9 mouse cellular contexts compared by ENCODE assay signal in the genomic region with DNA sequence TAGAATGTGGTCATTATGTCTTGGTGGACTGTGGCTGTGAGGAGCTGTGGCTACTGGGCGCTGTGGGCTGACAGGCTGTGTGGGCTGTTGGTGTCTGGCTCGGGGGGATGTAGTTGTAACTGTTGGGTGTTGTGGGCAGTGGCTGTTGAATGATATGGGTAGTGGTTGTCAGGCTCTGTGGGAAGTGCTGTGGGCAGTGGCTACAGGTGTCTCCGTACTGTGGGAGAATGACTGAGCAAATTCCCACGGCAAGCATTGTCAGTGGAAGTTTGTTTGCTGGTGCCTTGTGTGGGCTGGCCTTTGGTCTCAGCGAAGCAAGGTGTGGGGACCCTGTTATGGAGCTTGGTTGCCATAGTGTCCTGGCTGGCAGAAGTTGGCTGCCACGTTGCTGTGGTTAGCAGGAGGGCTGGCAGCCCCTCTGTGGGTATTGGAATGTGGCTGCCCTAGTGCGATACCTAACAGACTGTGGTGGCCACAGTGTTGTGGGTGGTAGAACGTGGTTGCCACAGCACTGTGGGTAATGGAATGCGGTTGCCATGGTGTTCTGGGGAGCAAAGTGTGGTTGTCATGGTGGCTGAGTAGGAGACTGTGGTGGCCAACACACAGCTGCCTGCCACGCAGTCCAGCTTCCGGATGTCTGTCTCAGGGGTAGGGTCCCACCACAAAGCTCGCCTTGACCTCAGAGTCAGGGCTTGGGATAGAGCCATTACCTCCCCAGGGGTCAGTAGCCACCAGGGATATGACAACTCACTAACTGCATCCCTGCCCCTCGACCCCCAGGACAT. TPM values are rescaled to one million over a fixed set of nuclear protein-coding genes. Genes with fewer than 3 reads are reported as not detected.
DNase-seq lines count a peak whose midpoint lies in the region; ATAC-seq and TF ChIP-seq lines count a peak whose summit lies in the region.
"Had no signal": no experiment of that assay in that cellular context is flagged by ENCODE, and none has a peak within 500 bp of the region (broad histone marks: within the 10 kb centered on the region; RNA-seq: fewer than 3 reads in every experiment).

No protein-coding gene starts in this region.

- peak overlapping the region; percentile 95 for H3K27ac ChIP-seq in left cerebral cortex, adult 2 months
- H3K27ac ChIP-seq in forebrain, embryonic 13.5 days: peak overlapping the region; percentile 97
- H3K27ac ChIP-seq in neural tube, embryonic 12.5 days: no peak overlapping the region

- DNase-seq in left cerebral cortex, adult 2 months (ENCODE audit: extremely low spot score in 1 of 2, low spot score in 2 of 2): peak; percentile 65 to 66
- DNase-seq in left cerebral cortex, postnatal 4 days: no peak
- peak; percentile 72 to 75 for DNase-seq in layer of hippocampus, postnatal 36 days
- no peak for DNase-seq in gastrocnemius, postnatal 36 days
- DNase-seq in urinary bladder, adult 2 months (ENCODE audit: low spot score): no peak
- DNase-seq in kidney, adult 11 months: no peak

- 53% methylated on average over 13 of the region's 13 CpGs for WGBS in forebrain, embryonic 13.5 days
- WGBS in neural tube, embryonic 12.5 days: 54% methylated on average over 13 of the region's 13 CpGs

- peaks cover 44% of the 10 kb centered on the region for H3K36me3 ChIP-seq in forebrain, embryonic 13.5 days (ENCODE audit: poor library complexity, severe bottlenecking)
- H3K36me3 ChIP-seq in neural tube, embryonic 12.5 days: peaks cover 42% of the 10 kb centered on the region

- H3K9ac ChIP-seq in forebrain, embryonic 13.5 days: no peak overlapping the region
- H3K9ac ChIP-seq in neural tube, embryonic 12.5 days: no peak overlapping the region

- H3K4me3 ChIP-seq in left cerebral cortex, adult 2 months: peak overlapping the region; percentile 21
- no peak overlapping the region for H3K4me3 ChIP-seq in forebrain, embryonic 13.5 days
- no peak overlapping the region for H3K4me3 ChIP-seq in neural tube, embryonic 12.5 days

- no peaks in the 10 kb centered on the region for H3K27me3 ChIP-seq in forebrain, embryonic 13.5 days
- no peaks in the 10 kb centered on the region for H3K27me3 ChIP-seq in neural tube, embryonic 12.5 days (replicated peaks)

- H3K9me3 ChIP-seq in forebrain, embryonic 13.5 days (replicated peaks): no peaks in the 10 kb centered on the region
- H3K9me3 ChIP-seq in neural tube, embryonic 12.5 days: no peaks in the 10 kb centered on the region

- no peak for TF ChIP-seq CTCF in left cerebral cortex, adult 2 months (IDR thresholded peaks at IDR 0.05)

- H3K4me1 ChIP-seq in forebrain, embryonic 13.5 days: peaks cover 92% of the 10 kb centered on the region
- peaks cover 81% of the 10 kb centered on the region for H3K4me1 ChIP-seq in neural tube, embryonic 12.5 days

- intact Hi-C loops in left cerebral cortex, adult 2 months (cut with DNase I): no loop called here
- intact Hi-C loops in left cerebral cortex, postnatal 4 days (cut with DNase I): no loop called here
- intact Hi-C loops in gastrocnemius, postnatal 36 days (cut with DNase I): no loop called here

- peak overlapping the region; percentile 55 for H3K4me2 ChIP-seq in forebrain, embryonic 13.5 days
- H3K4me2 ChIP-seq in neural tube, embryonic 12.5 days (replicated peaks): peak overlapping the region; percentile 32

- peak; percentile 22 for ATAC-seq in forebrain, embryonic 13.5 days
- 0 out of 2 replicates have a peak, but pooled peaks have one; percentile 5 for ATAC-seq in neural tube, embryonic 12.5 days (ENCODE audit: low FRiP score, low read depth)

RNA-seq across cellular contexts. Expression of a gene that starts 11.3 kb away (rescaled TPM):
- 100 to 1,000 TPM; 114 to 128 TPM for total RNA-seq in left cerebral cortex, adult 2 months (2021)
- total RNA-seq in left cerebral cortex, postnatal 4 days (2021): 100 to 1,000 TPM; 222 to 228 TPM
- 165 and 182 TPM in 2 replicates for polyA plus RNA-seq in forebrain, embryonic 13.5 days (2015; fragmentation: Nextera tagmentation; extraction: Ambion mirVana)
- total RNA-seq in layer of hippocampus, postnatal 36 days (2021): 100 to 1,000 TPM; 108 to 109 TPM
- 105 and 118 TPM in 2 replicates for polyA plus RNA-seq in neural tube, embryonic 12.5 days (2016; fragmentation: Nextera tagmentation; extraction: Ambion mirVana)
- total RNA-seq in gastrocnemius, postnatal 36 days (2021): 1 to 10 TPM; 1.9 to 2.3 TPM
- 1.3 and 2.8 TPM in 2 replicates for polyA plus RNA-seq in urinary bladder, adult 2 months (2012; rRNA removed)

RNA-seq across cellular contexts. Expression of a gene that starts 25.9 kb away (rescaled TPM):
- total RNA-seq in left cerebral cortex, adult 2 months (2021): 10 to 100 TPM; 15.1 to 18.2 TPM
- 1 to 10 TPM; 1.5 to 1.9 TPM for total RNA-seq in left cerebral cortex, postnatal 4 days (2021)
- 14.9 and 17.2 TPM in 2 replicates for polyA plus RNA-seq in forebrain, embryonic 13.5 days (2015; fragmentation: Nextera tagmentation; extraction: Ambion mirVana)
- 10 to 100 TPM; 25.9 to 26.0 TPM for total RNA-seq in layer of hippocampus, postnatal 36 days (2021)
- polyA plus RNA-seq in neural tube, embryonic 12.5 days (2016; fragmentation: Nextera tagmentation; extraction: Ambion mirVana): 57.5 and 72.1 TPM in 2 replicates
- total RNA-seq in gastrocnemius, postnatal 36 days (2021): 1 to 10 TPM; 3.3 to 3.5 TPM
- 303 and 338 TPM in 2 replicates for polyA plus RNA-seq in urinary bladder, adult 2 months (2012; rRNA removed)
- total RNA-seq: CH12.LX had no signal

RNA-seq across cellular contexts. Expression of a gene that starts 33.3 kb away (rescaled TPM):
- 10 to 100 TPM; 26.4 to 27.8 TPM for total RNA-seq in left cerebral cortex, adult 2 months (2021)
- 10 to 100 TPM; 23.8 to 34.4 TPM for total RNA-seq in left cerebral cortex, postnatal 4 days (2021)
- 30.1 and 41.3 TPM in 2 replicates for polyA plus RNA-seq in forebrain, embryonic 13.5 days (2015; fragmentation: Nextera tagmentation; extraction: Ambion mirVana)
- total RNA-seq in layer of hippocampus, postnatal 36 days (2021): 10 to 100 TPM; 16.1 to 19.2 TPM
- 23.5 and 23.9 TPM in 2 replicates for polyA plus RNA-seq in neural tube, embryonic 12.5 days (2016; fragmentation: Nextera tagmentation; extraction: Ambion mirVana)
- 1 to 10 TPM; 4.1 to 4.5 TPM for total RNA-seq in gastrocnemius, postnatal 36 days (2021)
- polyA plus RNA-seq in urinary bladder, adult 2 months (2012; rRNA removed): 485 and 505 TPM in 2 replicates

Comparison
In these comparisons a context has a peak if more than half of its experiments do, and no peak if none do; other contexts are left out.
1. DNase-seq: peak in left cerebral cortex, adult 2 months (2 of 2) and layer of hippocampus, postnatal 36 days (2 of 2); none in left cerebral cortex, postnatal 4 days (single experiment), gastrocnemius, postnatal 36 days (0 of 2), urinary bladder, adult 2 months (single experiment) and kidney, adult 11 months (single experiment).
2. RNA of a gene that starts 11.3 kb away (total RNA-seq): 222 to 228 TPM in left cerebral cortex, postnatal 4 days, 114 to 128 TPM in left cerebral cortex, adult 2 months and 108 to 109 TPM in layer of hippocampus, postnatal 36 days; 1.9 to 2.3 TPM in gastrocnemius, postnatal 36 days; every median in the first group is over 10 times any median in the second.